Mouse (Mus musculus) Muller cell, postnatal 12 days (primary cell): ENCODE measurements at regions not wholly inside any gene's neighbourhood (a gene's known extent, or its start where the extent isn't known, plus 50 kb on each side); places are given as distances from the start of the nearest gene placed in this dataset.
A peak's percentile ranks its signal among the peaks of the same experiment; 100 is the strongest.

ENCODE experiments used
- DNase-seq: peaks from one replicate; pipeline ENCODE4 v3.0.0-alpha.2; 2015; ENCODE audit errors: inconsistent ontology term

DNA sequence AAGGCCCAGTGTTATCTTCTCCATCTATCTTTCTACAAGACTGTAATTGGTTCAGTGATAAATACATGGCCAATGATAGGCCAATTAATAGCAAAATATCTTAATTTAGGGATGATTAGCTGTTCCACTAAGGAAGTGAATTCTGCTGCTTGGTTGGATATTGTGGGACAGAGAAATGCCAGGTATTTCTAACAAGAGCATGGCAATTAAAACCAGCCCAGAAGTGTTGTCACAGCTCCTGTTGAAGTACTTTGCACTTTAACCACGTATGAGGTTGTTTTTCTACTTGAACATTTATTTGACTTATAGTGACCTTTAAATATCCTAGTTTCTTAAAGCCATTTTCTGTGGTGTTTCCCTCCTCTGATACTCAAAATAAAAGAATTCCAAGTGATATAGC lies 65.7 kb upstream of the Acsl4 start:
- no peak for DNase-seq

DNA sequence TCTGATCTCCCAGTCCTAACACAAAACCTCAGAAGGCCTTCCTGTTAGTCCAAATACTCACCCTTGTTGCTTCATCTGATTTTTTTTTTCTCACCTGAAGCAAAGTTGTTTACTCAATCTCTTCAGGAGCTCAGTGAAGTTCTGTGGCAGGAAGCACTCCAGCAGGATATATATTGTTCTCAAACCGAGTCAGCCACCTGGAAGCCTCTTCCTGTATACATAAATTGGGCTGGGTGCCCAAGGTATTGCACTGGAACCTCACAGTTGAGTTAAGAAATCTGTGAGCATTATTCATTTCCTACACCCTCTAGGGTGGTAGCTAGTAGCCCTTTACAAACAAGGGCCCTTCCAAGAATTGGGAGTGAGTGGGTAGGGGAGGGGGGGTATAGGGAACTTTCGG lies 73.8 kb upstream of the Acsl4 start:
- no peak for DNase-seq

DNA sequence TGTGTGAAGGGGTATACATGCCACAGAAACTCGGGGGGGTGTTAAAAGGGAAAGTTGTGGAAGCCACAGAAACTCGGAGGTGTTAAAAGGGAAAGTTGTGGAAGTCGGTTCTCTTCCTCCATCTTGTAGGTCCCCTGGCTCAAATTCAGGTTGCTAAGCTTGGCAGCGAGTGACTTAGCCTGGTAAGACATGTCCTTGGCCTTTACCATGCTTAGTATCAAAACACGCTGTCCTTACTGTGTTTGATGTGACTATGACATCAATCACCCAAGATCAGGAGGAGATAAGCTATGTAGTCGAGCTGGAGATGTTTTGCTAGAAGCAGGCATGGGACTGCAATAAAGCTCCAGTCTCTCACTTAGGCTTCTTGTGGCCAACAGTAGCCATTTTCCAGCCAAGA lies 74.4 kb upstream of the Acsl4 start:
- DNase-seq, result no peak

- DNase-seq, result no peak
Measured at GRCm38 (mm10) chrX:142467850-142468256, 77.5 kb upstream of the Acsl4 start.

DNA sequence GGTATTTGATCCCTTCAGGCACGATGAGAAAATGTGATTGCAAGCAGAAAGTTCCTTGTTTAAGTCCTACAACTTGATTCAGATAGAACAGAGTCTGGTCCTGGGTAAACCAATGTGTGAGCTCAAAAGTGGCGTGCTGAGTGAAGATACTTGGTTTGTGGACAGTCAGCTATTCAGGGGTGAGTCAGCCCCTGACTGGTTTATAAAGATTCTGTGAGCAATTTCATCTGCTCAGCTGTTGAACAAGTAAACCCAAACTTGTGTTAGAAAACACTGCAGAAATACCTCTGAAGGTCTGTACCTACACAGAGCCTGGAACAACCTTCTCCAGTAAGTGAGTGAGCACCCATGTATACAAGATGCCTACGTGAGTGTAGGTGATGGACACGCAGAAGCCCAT lies 78.1 kb upstream of the Acsl4 start:
- no peak for DNase-seq

- DNase-seq, result no peak
Measured at GRCm38 (mm10) chrX:142469048-142469634, 78.8 kb upstream of the Acsl4 start.

GRCm38 (mm10) chrX:142470083-142470482 lies 79.7 kb upstream of the Acsl4 start:
- DNase-seq, result no peak

DNA sequence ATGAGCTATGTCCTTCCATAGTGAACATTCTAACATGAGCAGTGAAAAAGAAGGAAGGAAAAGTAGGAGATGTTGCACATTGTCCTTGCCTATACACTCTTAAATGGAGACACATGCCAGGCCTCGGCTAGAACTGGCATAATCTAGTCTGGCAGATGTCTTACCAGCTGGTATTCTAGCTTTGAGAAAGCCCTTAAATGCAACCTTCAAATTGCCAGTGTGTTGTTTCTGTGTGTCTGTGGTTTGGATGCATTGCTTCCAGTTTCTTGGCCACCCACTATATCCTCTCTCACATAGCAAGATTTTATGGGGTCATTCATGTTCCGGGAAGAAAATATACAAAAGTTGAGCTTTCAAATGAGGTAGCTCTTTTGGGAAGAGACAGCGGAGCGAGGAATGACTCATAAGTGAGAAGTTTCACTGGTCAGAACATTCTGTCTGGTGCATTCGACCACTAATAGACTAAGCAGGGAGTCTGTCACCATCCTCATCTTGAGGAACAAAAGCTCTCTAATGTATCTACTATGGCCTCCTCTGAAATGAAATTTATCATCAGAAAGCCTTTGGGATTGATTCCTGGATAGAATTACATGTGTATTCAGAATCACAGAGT lies 91.0 kb upstream of the Acsl4 start:
- DNase-seq, result peak; percentile 78

GRCm38 (mm10) chrX:142488078-142488477 lies 97.7 kb upstream of the Acsl4 start:
- no peak for DNase-seq

GRCm38 (mm10) chrX:142490093-142490717 lies 99.9 kb upstream of the Acsl4 start:
- peak; percentile 33 for DNase-seq

DNA sequence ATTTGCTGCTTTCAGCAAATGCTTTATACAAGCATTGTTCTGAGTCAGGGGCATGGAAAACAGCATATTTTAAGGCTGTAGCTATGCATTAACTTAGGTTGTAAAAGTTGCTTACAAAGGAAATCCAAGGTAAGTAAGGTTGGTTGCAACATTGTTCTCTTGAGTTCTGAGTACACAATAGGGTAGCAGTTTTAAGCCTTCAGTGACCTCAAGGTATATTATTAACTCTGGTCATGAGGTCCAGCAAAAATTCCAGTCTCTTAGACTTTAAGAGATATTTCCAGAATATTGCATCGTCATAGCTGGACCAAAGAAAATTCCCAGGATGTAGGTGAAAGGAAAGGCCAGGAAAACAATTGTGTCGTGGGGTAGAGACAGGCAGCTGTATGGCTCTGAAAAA lies 110.8 kb upstream of the Acsl4 start:
- DNase-seq, result no peak

DNA sequence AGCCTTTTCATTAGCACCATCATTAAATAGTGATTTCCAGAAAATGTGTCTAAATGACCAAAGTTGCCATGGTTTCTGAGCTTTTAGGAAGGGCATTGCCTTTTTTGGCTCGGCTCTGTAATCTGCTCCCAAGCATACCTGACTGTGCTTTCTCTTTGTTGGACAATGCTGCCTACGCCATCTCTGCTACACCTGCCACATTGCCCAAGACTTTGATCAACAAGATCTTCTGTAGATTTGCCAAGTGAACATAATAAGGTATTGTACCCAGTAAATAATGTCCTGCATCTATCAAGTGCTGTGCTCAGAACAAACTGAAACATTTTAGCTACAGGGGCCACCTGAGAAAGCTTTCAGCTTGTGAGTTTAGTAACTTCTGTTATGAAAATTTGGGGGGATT lies 114.6 kb upstream of the Acsl4 start:
- DNase-seq, result no peak

GRCm38 (mm10) chrX:142507475-142507874 lies 117.1 kb upstream of the Acsl4 start:
- no peak for DNase-seq

DNA sequence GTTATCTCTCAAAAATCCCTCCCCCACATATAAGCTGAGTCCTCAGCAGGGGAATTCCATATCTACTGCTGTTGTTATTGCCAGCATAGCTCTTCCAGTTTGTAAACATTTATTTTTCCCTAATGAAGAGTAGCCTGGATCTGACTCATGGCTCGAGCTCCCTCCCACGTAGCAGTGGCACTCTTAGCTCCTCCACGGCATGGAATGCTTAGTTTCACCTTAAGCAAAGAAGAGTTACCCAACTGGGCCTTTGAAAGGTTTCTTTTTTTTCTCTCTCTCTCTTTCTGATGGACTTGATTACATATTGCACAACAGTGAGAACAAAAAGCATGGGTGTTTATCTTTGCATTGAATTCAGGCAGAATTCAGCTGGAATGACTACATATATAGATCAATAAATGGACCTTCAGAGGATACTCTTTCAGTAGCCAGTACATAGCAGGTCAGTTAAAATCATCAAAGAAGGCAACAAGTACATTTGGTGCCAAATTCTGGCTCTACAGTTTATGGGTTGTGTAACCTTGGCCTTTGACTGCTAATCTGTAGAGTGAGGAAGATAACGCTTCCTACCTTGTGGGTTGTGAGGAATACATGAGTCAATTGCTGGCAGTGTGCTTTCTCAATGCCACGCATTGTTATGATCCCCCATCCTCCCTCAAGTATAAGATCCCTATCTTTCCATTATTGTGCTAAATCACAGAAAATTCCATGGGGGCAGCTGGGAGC lies 126.2 kb upstream of the Acsl4 start:
- DNase-seq, result no peak

DNA sequence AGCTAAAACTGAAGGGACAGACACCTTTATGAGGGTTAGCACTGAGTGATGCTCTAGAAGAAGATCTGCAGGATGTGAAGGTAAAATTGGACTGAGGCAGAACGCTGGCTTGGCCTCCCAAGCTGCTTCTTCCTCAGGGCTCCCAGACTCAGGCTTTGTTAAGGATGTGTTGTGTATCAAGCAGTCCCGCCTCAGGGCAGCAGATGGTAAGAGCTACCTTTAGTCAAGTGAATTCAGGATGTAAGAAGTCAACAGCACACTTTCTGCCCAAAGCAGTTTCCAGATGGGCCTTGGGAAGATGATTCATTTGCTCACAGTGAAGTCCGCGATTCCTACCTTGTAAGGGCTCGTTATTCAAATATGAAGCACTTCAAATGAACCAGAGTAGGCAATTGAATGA lies 126.9 kb upstream of the Acsl4 start:
- no peak for DNase-seq

DNA sequence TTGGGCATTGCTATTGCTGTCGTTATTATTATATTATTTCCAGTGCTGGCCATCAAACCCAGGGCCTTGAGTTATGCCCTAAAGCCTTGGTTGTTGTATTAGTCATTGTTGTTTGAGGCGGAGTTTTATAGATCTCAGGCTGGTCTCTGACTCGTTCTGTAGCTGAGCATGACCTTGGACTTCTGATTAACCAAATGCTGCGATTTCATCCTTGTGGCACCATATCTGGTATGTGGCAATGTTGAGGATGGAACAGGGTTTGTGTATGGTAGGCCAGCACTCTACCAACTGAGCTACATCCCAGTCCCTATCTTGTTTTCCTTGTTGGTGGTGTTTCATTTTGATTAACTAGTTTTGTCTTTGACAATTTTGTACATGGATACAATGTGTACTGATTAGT lies 130.7 kb upstream of the Acsl4 start:
- no peak for DNase-seq

DNA sequence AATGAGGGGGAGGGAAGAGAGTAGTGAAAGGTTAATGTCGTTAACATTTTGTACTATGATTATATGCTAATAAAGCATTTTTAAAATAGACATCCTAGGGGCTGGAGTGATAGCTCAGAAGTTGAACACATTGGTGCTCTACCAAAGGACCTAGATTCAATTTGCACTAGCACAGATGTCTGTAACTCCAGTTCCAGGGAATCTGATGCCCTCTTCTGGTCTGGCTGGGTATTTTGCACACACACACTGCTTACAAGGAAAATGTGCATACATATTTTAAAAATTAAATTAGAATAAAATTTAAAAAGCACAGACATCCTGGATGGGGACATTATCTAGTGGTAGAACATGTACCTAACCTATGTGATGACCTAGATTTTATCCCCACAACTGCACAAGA lies 136.6 kb upstream of the Acsl4 start:
- no peak for DNase-seq

GRCm38 (mm10) chrX:142529892-142530291 lies 139.6 kb upstream of the Acsl4 start:
- DNase-seq, result no peak

DNA sequence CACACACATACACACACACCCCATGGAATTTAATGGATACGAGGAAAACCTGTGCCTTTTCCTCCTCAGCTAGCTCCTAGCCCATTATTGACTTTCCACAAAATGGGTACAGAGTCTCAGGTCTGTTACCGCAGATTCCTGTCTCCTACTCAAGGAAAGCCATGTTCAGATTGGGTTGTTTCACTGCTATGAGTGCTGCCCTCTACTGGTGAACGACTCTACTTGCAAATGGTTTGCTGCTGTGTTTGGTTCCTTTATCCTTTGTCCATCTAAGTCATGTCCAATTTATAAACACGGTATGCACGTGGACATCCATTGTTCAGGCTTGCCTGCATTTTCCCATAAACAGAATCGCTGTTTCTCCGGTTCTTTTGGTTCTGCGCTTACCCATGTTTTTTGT lies 144.4 kb upstream of the Acsl4 start:
- DNase-seq, result peak; percentile 2

GRCm38 (mm10) chrX:142535540-142535939 lies 145.2 kb upstream of the Acsl4 start:
- DNase-seq, result no peak

DNA sequence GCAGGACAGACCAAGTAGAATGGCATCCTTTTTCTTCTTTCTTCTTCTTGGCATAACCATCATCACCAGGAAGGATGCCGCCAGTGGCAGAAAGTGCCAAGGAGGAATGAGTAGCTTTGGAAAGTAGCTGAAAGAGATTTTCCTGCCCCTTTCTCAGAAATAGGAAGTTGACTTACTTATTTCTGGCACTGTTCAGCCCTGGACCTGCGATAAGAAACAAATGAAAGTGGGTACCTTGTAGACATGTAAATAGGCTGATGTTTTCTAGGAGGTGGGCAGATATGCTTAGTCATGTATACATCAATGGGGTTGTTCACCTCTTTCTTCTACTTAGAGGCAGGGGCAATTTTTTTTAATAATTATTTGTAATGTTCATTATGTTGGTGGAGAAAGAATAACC lies 145.3 kb upstream of the Tmem164 start:
- no peak for DNase-seq

DNA sequence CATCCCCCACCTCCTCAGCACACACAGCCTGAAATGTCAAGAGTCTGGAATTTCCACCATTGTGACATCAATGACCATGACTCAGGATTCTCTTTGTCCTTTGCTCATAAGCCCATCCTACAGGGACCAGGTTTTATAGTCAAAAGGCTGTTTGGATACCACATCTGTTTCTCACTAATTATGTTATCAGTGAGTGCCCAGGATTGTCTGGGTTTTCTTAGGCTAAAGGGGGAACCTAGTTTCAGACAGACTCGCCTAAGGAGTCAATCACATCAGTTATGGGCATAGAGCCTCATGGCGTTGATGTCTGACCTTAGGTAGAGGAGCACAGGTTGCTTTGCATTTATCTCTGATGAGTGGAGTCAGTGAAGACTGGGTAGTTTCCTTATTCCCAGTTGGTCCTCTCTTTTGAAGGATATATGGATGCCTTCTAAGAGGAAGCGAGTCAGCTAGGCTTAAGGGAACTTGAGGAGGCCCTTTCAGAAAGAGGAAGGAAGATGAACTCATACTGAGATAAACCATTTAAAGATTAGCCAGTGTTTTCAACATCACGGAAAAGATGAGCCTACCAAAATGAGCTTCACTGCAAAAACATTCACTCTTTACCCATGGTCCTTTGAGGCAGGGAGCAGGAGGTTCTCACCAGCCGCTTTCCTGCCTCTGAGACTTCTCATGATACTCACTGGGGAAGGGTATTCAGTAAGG lies 143.8 kb upstream of the Tmem164 start:
- peak; percentile 7 for DNase-seq
